Mouse (Mus musculus): ENCODE data around the gene BC035044.
"Not testable (repeated sequence)": the region's sequence is repeated elsewhere in the genome, so short reads cannot be mapped to it uniquely, and the experiment has no call there.

Gene BC035044

DNA sequence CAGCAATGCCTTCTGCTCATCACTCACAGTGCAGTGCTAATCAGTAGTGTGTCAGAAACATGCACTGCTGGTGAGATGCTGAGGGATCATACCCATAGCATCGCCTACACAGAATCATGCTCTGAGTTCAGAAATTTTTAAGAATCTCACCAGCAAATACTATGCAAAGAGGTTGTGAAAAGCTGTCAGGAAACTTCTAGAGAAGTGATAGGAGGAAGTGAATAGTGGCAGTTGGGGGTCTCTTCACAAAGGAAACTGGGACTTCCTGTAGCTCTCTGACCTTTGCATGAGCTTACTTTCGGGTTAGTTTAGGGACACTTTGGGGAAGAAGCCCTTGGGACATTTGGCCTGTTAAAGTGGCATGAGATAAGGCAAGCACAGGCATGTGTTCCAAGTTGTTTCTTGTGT lies at the start of gene BC035044:
BC035044 (minus strand) TSS at position 179 of the 408 bp plus-strand sequence.
- DNase-seq (ENCODE audit: low spot score in 2 of 2) = no peak

DNA sequence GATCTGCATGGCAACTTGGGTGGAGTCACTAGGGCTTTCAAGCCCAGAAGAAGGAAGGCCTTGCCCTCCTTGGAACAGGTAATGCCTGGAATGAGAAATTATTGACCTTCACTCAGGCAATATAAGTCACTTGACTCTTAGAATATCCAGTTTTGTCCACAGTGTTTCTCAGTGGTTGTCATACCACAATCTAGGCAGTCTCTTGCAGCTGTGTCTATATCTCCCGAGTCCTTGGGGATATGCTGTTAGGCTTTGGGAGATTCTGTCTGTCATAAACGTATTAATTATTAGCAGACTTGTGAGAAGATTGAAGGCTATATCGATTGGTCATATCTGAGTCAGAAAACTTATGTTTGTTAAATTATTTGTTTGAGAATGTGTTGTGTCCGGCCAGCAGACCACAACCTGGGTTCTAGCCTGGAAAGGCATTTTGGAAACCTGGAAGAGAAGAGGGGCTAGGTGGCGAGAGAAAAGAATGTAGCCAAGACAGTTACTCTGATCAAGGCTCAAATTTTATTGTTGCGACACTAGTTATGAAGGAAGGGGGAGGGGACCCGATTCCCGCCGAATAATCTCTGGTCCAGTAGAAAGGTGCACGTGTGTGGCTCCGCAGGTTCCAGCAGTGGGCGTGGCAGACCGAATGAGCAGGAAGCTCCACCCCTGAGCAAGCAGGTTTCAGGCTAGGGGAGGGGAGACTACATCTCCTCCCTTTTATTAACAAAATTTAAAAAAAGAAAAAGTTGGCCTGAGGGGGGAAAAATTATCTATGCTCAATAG lies 45.2 kb upstream of the BC035044 start:
- DNase-seq (ENCODE audit: low spot score in 2 of 2) = not testable (repeated sequence)

DNA sequence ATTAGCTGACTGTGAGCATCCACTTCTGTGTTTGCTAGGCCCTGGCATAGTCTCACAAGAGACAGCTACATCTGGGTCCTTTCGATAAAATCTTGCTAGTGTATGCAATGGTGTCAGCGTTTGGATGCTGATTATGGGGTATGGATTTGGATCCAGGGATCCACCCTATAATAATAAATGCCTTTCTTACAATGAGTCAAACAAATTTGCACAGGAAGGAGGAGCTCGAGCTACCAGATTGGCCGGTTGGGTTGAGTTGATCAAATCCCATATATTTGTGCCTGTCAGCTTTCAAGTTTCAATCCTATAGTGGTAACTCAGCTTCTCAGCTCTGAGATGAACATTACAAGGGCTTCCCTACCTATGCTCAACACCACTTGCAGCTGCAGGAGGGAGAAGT lies 43.2 kb upstream of the BC035044 start, which contains the start of gene Clec2g:
Clec2g (plus strand) TSS at position 301 of the 400 bp plus-strand sequence.
- not testable (repeated sequence) for DNase-seq (ENCODE audit: low spot score in 2 of 2)

DNA sequence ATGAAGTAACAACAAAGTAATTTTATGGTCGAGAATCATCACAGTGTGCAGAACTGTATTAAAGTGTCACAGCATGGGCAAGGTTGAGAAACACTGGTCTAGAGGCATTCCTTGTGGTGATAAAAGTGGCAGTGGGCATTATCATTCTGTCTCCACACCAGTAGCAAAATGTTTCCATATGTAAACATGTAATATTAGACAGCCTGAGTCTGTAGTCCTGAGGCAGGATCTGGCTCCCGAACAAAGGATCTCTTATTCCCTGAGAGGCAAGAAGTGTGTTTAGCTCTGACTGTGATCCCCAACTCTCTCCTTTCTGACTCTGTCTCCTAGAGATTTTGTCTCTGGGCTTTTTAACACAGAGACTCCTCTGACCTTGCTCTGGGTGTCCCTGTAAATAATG lies 42.1 kb upstream of the BC035044 start:
- no peak for DNase-seq (ENCODE audit: low spot score in 2 of 2)

DNA sequence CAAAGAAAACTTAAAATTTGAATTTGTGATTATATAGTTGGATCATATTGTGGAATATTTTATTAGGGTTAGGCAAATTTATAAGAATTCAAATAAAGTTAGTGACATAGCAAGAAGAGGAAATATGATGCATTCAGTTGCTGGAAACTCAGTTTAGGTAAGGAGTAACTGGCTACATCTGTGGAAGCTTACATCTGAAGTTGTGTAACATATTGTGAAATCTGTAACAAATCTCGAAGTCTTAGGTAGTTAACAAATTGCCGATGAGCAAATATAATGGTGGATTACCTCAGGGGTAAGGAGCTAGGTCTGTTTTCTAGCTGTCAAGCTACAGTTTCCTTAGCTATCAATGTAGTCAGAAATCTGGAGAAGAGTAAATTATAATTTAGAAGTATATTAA lies 26.4 kb upstream of the BC035044 start:
- DNase-seq (ENCODE audit: low spot score in 2 of 2) = no peak

DNA sequence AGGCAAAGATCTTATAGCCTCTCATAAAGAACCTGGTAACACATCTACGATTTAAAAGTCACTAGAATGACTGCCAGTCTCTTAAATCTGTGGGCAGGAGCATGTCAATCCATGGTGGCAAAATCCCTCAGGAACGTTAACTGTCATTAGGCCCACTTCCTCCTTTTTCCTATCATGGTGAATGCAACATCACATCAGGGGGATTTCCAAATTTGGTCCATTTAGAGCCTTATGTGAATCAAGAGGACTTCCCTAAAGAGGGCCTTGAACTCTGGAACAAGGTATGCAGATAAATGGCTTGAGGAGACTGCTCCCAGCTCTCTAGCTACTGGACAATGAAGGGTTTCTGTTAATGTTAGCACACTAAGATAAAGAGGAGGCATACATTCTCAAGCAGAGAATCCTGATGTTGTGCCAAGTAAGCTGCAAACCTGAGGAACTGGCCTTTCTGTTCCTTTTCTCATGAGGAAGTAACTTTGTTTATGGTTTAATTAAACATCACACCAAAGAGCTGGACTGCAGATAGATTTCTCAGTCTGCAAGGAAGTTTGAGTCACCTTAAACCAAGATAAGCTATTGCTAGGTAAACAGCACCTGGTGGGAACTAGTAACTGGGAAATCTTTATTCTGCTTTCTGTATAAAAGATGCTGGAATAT lies 22.8 kb upstream of the BC035044 start:
- DNase-seq (ENCODE audit: low spot score in 2 of 2) = no peak

DNA sequence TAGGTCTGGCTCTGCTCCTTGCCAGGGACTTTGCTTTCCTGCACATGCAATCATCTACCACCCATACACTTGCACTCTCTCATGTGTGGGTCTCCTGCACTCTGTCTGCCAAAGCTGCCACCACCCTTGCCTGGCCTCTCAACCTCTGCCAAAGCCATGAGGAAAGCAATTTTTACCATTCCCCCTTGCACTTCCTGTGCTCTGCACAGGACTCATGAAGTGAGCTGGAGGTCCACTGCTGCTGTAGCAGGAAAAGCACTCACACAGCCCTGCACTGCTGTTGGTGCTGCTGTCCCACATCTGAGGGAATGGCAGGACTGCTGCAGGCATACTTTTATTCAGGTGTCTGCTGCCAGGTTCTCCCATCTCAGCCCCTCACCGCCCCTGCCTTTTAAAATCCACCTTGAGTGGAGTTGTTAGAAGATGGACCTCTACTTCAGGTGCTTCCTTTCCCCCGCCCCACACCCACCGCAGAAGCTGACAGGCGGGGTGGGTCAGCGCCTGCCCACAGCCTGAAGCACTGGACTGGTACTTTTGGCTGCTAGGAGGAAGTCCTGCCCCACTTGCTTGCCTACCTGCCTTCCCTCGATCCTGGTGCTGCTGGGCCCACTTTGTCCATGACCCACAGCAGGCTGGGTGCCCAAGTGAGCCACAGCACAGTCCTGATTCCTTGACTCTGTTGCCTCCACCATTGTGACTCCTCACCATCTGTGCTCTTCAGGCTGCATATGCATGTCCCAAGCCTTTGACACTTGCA lies 10.0 kb upstream of the BC035044 start:
- not testable (repeated sequence) for DNase-seq (ENCODE audit: low spot score in 2 of 2)

DNA sequence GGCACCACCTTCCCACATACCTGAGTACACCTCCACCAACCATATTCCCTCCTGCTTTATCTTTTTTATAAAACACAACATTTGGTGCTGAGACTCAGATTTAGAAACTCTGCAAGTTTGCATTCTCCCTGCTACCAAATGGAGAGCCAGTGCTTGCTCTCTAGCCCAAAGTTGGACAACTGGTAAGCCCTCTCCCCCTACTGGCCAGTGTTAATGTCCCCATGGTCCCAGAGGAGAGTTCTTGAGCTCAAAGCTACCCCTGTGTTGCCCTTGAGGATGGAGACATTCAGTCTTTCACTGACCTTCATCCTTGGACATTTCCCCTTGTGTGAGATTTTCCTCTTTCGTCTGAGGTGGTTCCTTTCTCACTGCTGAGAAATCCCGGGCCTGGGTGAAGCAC lies 9.1 kb upstream of the BC035044 start:
- no peak for DNase-seq (ENCODE audit: low spot score in 2 of 2)

DNA sequence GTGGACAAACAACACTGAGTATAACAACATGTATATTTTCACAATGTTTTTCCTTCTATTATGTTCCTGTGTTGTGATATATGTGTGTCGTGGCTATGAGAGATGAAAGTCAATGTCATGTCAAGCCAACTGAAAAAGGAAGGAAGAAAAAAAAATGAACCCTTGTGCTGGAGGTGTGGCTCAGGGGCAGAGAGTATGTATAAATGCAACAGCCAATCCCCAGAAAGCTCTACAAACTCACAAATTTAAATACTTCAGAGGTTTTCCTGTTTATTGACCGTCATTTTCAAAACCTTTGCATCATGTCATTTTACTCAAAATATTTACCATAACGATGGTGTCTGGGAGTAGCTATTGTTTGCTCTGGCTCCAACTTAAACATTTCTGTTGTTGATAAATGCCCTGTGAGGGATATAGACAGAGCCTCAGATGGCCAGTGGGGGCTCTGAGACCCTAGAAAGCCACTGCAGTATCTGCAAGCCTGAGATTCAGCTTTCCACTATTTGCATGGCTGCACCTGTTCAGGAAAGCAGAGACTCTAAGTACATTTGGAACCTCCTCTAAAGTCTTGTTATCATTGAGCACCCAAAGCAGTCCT lies 4.6 kb upstream of the BC035044 start:
- no peak for DNase-seq (ENCODE audit: low spot score in 2 of 2)

DNA sequence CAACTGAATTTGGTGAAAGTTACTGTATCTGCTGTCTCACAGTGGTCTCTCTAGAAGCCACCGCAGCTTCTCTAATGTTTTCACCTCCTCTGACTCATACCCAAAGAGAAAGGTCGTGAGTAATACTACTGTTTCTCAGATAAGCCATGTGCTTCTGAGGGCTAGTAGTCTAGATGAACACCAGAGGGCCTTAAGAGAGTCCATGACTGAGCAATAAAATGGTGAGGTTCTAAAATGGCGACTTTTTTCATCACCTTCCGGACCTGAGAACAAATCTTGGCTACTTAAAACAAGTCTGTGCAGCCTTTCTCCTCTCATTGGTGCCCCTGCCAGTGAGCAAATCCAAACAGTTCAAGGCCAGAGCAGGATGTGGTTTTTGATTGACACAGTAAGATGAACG lies 2.1 kb downstream of the BC035044 start:
- no peak for DNase-seq (ENCODE audit: low spot score in 2 of 2)

DNA sequence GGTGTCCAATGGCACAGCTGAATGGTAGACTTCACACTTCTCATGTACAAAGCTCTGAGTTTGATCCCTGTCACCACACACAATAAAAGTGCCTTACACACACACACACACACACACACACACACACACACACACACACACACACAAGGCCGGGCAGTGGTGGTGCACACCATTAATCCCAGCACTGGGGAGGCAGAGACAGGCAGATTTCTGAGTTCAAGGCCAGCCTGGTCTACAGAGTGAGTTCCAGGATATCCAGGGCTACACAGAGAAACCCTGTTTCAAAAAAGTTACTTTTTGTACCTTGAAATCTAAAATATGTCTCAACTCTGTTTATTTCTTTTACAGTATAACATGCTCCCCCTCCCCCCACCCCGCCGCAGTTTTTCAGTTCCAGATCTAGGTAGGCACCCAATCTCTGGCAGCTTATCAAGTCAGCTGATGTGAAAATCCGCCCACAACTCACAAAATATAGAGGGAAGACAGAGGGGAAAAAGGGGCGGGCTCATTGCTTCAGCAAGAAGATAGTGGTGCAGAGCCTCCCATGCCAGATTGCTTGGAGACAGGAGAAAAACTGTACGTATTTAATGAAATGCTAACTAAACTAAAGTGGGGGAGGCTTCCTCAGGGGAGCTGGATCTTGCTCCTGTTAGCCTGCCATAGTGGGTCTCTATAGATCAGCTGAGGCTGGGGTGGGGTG lies 3.7 kb downstream of the BC035044 start, which contains the start of gene Clec2i:
Clec2i (plus strand) TSS at position 498 of the 700 bp plus-strand sequence.
- peak; percentile 10 to 18 for DNase-seq (ENCODE audit: low spot score in 2 of 2)

DNA sequence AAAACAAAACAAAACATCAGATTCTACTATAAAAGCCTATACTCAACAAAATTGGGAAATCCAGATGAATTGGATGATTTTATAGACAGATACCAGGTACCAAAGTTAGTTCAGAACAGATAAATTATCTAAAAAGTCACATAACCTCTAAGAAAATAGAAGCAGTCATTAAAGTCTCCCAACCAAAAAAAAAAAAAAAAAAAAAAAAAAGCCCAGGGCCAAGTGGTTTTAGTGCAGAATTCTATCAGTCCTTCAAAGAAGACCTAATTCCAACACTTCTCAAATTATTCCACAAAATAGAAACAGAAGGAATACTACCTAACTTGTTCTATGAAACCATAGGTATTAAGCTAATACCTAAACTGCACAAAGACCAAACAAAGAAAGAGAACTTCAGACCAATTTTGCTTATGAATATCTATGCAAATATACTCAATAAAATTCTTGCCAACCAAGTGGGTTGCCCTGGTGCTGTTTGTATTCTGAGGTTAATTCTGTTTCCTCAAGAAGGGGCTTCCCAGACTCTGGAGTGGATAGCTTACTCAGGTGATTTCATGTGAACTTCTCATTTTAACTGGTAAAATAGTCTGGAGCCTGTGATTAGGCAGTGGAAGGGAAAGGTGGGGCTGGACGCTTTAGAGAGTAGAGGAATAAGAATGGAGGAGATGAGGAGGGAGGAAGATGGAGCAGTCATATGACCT lies 18.9 kb downstream of the BC035044 start:
- no peak for DNase-seq (ENCODE audit: low spot score in 2 of 2)

DNA sequence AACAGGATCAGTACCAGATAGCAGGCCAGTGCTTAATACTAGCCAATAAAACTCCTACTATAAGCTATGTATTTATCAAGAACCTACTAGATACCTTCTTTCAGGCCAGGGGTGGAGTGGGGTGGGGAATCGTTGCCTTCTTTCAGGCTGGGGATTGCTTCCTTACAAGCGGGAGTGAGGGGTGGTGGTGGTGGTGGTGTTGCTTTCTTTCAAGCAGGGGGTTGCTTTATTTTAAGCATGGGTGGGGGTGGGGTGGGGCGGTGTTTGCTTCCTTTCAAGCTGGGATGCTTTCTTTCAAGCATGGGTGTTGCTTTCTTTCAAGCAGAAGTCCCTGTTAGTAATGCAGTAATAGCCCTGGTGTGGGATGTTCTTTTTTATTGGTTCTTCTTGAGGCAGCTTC lies 22.1 kb downstream of the BC035044 start:
- no peak for DNase-seq (ENCODE audit: low spot score in 2 of 2)

DNA sequence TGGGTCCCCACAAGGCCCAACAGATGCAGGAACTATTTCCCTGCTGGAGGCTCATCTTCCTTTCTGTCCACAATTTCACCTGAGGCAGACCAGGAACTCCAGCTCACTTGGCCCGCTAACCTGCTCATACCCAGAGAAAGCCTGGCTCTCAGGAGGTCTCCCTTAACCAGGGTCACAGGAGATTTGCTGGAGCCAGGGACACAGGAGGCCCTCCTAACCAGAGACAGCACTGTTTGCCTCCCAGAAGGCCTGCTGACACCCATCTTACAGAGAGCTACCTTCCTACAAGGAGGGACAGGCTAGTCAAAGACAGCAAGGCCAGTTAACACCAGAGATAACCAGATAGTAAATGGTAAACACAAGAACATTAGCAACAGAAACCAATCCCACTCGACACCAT lies 33.0 kb downstream of the BC035044 start:
- DNase-seq (ENCODE audit: low spot score in 2 of 2) = no peak

DNA sequence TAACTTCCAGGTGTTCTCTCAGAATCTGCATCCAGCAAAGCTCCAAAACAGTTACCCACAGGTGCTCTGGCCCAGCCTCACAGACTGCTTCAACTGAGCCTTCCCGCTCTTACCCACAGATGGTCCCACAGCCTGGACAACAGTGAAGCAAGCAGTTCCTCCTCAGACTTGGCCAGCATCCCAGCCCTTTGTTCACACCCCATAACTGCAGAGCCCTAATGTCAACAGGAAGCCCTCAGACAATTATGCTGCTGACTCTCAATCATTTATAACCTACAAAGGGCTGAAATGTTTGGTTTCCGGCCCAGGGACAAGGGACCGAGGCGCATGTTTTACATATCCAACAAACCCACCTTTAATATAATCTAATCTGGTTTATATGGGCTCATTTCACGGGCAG lies 34.7 kb downstream of the BC035044 start:
- DNase-seq (ENCODE audit: low spot score in 2 of 2) = peak in 1 of 2 experiments; percentile 58

DNA sequence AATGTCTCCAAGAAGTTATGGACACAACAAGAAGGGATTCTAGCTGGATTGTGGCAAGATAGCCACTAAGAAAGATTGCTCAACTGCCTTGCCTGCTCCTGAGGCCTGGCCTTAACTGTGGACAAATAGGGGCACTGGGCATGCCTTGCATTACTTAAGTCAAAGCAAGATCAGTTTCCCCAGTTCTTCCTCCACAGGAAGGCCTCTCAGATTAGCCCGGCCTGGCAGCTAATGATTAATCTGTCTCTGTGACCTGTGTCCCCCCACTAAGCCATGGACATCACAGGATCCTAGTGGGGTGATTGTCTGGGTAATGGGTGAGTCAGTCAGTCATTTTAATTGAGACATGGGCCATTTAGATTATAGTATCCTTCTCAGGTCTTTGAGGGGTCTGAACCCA lies 35.4 kb downstream of the BC035044 start:
- DNase-seq (ENCODE audit: low spot score in 2 of 2) = no peak

DNA sequence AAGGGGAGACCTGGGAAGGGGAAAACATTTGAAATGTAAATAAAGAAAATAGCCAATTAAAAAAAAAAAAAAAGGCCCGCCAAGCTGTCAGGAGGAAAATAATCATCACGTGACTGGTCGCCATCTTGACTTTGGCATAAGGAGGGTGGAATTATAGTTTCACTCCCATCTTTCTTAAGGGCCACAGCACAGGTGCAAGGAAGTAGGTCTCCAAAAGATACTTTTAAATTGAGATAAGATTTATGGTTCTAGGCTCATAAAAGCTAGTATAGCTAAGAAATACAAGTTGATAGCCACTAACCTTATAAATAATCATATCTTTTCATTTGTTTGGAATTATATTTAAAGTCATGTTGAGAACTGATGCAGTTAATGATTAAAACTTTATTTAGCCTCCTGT lies 36.0 kb downstream of the BC035044 start:
- no peak for DNase-seq (ENCODE audit: low spot score in 2 of 2)

DNA sequence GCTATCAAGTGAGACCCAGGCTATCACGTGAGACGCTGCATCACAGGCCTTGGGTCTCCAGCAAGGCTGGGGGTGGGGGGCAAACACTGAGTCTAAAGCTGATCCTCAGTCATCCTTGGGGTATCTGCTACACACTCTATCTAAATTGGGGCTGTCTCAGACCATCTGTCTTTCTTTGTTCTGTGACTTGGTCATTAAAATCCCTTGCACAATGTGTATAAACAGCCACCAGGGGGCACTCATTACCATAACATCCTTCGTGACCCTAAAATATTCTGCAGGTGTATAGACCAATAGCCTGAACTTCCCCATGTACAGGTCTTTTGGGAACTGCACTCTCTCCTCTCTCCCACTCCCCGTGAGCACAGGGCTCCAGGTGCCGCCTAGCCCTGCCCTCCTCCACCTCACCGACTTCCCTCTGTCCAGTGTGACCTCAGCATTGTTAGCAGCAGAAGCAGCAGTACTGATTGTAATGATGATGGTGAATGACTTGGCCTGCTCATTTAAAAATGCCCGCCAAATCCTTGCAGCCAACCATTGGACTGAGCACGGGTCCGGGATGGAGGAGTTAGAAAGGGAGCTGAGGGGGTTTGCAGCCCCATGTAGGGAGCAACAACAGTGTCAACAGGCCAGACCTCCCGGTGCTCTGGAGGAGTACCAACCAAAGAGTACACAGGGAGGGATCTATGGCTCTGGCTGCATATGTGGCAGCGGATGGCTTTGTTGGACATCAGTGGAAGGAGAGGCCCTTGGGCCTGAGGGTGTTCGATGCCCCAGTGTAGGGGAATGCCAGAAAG lies 36.7 kb downstream of the BC035044 start:
- DNase-seq (ENCODE audit: low spot score in 2 of 2) = peak in 1 of 2 experiments; percentile 61

DNA sequence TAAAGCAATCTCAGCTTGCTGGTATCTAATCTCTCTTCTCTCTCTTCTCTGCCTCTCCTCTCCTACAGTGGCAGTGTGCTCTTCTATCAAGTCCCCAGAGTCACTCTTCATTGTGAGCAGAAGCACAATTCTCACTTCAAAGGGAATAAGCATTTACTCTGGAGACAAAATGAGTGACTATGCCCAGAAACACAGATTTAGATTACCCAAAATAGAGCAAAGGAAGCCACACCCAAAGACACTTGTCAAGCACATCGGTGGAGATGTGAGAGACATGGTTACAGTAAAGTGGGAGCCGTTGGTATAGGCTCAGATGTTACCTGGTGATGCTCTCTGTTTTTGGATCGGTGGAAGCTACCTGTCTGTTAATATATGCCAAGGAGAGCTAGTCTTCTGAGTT lies 38.2 kb downstream of the BC035044 start:
- no peak for DNase-seq (ENCODE audit: low spot score in 2 of 2)

DNA sequence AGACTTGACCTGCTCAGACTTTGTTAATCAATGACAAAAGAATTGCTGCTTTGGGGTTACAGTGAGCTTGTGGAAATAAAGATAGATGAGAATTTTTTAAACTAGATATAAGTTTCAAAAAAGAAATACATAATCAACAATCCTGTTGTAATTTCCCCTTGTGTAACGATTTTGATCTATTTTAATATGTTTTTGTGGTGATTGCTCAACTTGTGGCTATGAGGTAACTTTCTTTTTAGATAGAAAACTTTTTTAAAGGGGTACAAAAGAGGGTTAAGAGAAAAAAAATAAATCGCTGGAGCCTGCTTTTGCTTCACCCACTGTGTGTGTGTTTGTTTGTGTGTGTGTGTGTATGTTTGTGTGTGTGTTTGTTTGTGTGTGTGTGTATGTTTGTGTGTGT lies 39.8 kb downstream of the BC035044 start:
- no peak for DNase-seq (ENCODE audit: low spot score in 2 of 2)
